Mouse (Mus musculus) brain, embryonic 18.5 days (tissue): ENCODE measurements around the gene Cd1d1.
"Not testable (repeated sequence)": the region's sequence is repeated elsewhere in the genome, so short reads cannot be mapped to it uniquely, and the experiment has no call there.

ENCODE experiments used
- DNase-seq: peaks from one replicate; pipeline ENCODE4 v3.0.0-alpha.2; 2012; ENCODE audit warnings: low read depth, low spot score

Gene Cd1d1

DNA sequence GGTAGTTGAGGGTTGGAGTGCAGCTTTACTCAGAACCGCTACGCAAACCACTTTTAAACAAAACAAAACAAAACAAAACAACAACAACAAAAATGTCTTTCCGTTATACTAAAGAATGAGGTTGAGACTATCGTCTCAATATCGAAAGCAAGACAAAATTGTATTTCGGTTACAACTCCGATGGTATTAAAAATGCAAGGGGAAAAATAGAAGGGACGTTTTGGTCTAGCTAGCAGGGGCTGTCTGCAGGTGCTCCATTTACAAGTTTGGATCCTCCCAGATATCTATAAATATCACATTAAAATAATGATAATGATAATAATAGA is at the start of gene Cd1d1:
Gene Cd1d1, minus strand, starts transcription at position 27 of the 326 bp plus-strand sequence.
- no peak for DNase-seq

DNA sequence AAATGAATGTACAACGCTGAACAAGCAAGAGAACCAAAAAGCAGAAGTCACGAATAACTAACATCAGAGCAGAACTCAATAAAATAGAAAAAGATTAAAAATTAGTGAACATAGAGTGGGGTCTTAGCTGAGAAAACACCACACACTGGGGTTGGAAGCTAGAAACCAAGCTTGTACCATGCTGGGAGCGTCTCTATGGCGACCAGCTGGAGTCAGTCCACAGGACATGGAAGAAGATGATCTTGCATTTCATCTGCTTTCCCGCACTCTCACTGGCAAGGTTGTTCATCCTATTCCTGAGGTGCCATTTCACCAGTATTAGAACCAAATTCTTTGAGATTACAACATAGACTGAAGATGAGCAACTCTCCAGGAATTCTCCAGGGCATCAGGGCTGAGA is 48.6 kb upstream of the Cd1d1 start:
- no peak for DNase-seq

GRCm38 (mm10) chr3:87041733-87042132 is 42.5 kb upstream of the Cd1d1 start:
- DNase-seq: no peak

DNA sequence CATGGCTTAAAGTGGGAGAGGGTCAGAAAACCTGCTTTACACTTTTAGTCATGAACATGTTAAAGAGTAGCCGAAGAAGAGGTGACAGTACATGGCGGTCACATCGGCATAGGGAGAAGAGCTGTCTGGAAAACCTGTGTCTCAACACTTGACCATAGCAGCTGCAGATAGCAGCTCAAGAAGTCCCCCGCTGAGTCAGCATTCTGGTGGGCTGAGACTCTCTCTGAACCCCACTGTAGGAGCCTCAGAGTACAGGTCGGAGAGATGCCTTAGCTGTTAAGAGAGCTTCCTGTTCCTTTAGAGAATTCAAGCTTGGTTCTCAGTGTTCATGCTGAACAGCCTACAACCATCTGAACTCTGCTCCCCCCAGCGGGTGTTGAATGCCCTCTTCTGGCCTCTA is 39.3 kb upstream of the Cd1d1 start:
- no peak for DNase-seq

DNA sequence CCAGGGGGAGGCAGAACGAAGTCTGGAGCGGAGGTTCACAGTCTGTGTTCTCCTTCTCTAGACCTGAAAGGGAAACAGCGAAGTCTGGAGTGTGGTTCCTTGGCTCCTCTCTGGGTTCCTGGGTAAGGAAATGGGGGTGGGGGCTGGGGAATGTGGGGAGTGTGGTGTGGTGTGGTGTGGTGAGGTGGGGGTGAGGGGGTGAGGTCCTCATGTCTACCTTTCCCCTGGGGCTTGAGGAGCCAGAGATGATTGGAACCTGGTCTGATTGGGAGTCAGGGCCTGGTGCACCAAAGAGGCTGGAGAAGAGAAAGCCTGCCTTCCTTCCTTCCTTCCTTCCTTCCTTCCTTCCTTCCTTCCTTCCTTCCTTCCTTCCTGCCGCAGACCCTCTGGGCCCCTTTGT is 34.8 kb upstream of the Cd1d1 start:
- DNase-seq: no peak

GRCm38 (mm10) chr3:87033357-87033756 is 34.1 kb upstream of the Cd1d1 start:
- peak; percentile 30 for DNase-seq

DNA sequence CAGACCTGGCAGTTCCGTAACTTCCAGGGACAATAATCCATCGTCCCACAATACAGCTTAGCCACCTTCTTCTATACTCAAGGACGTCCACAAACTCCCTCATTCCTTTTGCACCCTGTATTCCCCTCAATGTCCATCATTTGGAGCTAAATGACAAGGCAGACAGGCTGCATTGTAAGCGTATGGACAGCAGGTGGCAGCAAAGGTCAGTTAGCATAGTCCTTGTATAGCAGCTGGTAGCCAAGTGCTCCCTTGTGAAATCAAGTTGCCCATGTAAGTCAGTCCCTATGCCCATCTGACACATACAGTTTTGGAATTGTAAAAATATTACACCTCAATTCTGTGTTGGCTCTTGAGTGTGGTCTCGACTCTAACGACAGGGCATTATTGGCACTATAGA is 31.6 kb upstream of the Cd1d1 start:
- peak; percentile 36 for DNase-seq

GRCm38 (mm10) chr3:87017707-87018106 is 18.5 kb upstream of the Cd1d1 start:
- DNase-seq: no peak

GRCm38 (mm10) chr3:87017001-87017400 is 17.8 kb upstream of the Cd1d1 start:
- DNase-seq: no peak

- DNase-seq: no peak
Observed at GRCm38 (mm10) chr3:87015931-87016330, 16.7 kb upstream of the Cd1d1 start.

DNA sequence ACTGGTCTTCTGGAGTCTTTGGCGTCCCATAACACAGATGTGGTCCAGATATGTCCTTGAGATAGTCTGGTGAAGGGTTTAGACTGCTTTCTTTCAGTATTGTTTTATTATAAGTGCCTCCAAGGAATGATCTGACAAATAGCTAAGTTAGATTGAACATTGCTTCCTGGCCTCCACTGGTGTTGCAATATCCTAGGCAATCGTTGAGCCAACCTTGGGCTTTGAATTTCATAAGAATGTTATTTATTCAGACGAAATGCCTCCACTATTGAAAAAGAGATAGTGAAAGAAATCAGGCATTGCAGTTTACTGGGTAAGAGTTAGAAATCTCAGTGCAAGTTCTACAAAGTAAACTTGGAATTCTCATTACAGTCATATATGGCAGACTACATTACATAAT is 13.2 kb upstream of the Cd1d1 start:
- DNase-seq: not testable (repeated sequence)

GRCm38 (mm10) chr3:87008281-87008680 is 9.0 kb upstream of the Cd1d1 start:
- DNase-seq: not testable (repeated sequence)

- DNase-seq: no peak
Observed at GRCm38 (mm10) chr3:87000676-87001075, 1.4 kb upstream of the Cd1d1 start.

DNA sequence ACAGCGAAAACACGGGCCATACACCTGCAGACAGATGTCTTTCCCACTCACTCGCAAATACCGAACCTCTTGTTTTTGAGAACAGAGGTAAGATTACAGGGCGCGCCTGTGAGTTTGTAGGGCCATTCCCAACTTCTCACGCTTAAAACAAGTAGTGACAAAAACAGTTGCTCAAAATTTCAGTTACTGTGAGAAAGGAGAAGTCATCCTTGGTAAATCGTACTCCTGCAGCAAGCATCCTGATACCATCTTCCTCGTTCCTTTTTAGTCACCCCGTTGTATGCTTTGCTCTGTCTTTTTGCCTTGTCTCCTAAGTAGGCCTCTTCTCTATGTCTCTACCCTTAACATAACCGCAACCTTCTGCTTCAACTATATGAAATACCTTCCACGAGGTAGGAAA is 810 bp upstream of the Cd1d1 start:
- DNase-seq: no peak

GRCm38 (mm10) chr3:86998433-86999414 is 517 bp downstream of the Cd1d1 start:
- DNase-seq: peak; percentile 70

DNA sequence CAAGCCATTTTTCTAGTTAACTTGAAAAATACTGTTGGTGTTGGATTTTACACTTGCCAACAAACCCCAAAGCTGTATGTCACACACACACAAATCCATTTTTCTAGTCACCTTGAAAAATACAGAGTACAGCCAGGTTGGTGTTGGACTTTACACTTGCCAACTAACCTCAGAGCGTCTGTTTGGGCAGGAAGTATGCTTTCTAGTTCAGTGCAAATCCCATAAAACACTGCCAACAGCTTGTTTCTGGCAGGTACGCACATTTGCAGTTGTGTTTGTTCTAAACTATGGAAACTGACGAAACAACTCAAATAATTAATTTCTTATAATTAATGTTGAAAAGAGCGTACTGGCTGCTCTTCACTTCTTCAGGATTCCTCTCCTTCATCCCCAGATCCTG is 3.1 kb downstream of the Cd1d1 start:
- no peak for DNase-seq

GRCm38 (mm10) chr3:86995381-86995780 is 3.9 kb downstream of the Cd1d1 start:
- no peak for DNase-seq

DNA sequence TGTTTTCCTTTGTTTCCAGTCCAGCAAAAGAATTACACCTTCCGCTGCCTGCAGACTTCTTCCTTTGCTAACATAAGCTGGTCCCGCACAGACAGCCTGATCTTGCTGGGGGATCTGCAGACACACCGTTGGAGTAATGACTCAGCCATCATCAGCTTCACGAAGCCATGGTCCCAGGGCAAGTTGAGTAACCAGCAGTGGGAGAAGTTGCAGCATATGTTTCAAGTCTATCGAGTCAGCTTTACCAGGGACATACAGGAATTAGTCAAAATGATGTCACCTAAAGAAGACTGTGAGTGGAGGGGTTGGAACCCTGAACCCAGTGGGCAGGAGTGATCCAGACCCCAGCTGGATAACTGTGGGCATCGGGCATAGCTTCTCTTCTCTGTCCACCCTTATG is 12.3 kb downstream of the Cd1d1 start:
- DNase-seq: not testable (repeated sequence)

DNA sequence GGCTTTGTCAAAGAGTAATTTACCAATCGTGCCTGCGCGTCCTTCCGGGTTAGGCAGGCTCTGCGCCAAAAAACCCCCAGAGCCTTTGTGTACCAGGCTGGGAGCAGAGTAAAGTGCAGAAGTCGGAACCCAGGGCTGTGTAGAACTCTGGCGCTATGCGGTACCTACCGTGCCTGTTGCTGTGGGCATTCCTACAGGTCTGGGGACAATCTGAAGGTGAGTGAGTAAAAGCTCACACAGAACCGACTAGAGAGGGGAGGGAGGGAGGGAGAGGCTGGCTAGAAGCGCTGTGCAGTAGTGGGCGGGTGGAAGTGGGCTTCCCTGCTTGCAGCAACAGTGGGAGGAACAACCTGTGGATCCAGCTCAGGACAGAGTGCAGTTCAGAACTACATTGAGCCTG is 12.8 kb downstream of the Cd1d1 start:
- no peak for DNase-seq

- DNase-seq: no peak
Observed at GRCm38 (mm10) chr3:86983382-86983781, 15.9 kb downstream of the Cd1d1 start.

GRCm38 (mm10) chr3:86976546-86976945 is 22.7 kb downstream of the Cd1d1 start:
- peak; percentile 46 for DNase-seq

- no peak for DNase-seq
Observed at GRCm38 (mm10) chr3:86975150-86975549, 24.1 kb downstream of the Cd1d1 start.

DNA sequence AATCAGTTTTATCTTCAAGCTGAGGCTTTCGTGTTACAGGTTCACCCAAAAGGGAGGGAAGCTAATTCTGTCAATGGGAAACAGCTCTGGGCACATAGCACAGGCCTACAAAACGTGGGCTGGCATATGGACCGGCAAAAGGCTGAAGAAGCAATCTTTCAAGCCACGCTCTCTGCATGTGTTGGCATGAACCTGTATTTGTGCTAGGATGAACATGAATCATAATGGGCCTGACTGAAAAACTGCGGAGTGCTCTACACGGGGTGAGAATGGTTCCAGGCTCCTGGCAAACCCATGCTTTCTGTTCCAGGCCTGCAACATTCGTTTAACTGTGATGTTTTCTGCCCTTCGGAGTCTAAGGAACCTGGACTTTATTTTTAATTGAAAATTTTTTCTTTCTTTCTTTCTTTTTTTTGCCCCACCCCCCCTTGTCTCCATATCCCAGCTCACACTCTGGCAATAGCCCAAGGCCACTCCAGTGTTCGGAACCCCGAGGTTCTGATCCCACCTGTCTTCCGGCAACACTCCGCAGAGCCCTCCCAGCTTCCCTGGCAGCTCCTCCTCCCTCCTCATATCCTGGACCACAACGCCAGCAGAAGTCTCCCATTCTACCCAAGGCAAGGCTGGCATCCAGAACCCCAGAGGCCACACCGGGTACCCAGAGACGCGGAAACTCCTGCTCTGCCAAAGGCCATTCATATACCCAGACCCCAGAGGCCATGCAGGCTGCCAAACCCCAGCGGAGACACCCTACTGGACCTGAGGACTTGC is 36.4 kb downstream of the Cd1d1 start:
- no peak for DNase-seq
